Mouse (Mus musculus): ENCODE results near the gene Tnni3k. TPM values are rescaled to one million over a fixed set of nuclear protein-coding genes. Genes with fewer than 3 reads are reported as not detected.

Gene Tnni3k
- polyA plus RNA-seq, 1 experiment from 2014 or later = 0.09 TPM

GRCm38 (mm10) chr3:155039012-155039836, 16.0 kb downstream of the Tnni3k start:
- no peak for ATAC-seq (ENCODE audit: low FRiP score, low read depth)

DNA sequence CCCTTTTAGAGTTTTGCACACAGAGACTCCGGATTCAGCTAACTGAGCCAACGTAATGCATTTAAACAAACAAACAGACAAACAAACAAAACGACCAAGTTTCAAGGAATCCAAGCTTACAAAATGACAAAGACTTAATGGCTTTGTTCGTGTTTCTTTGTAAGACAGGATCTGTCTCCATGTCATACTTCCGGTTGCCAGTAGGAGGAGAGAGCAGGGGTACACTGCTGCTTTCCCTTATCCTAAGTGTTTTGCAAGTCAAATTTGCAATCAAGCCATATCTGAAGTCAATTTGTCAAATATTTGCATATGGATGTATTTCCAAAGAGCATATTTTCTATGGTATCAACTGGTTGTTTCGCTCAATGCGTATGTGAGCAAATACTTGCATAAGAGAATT, 20.9 kb downstream of the Tnni3k start:
- ATAC-seq (ENCODE audit: low FRiP score, low read depth) = no peak
- Histone ChIP-seq H3K4me3 (no peak overlapping the region), H3K9ac (no peak overlapping the region), H3K36me3 (no peaks in the 10 kb centered on the region), H3K27me3 (no peaks in the 10 kb centered on the region), H3K4me2 (replicated peaks) (no peak overlapping the region), H3K27ac (no peak overlapping the region), H3K4me1 (no peaks in the 10 kb centered on the region), H3K9me3 (no peaks in the 10 kb centered on the region)
- WGBS = 78% methylated on average over 7 of the region's 7 CpGs

More at GRCm38 (mm10) chr3:155039012-155039836, 16.0 kb downstream of the Tnni3k start:
- no peaks in the 10 kb centered on the region for H3K9me3 ChIP-seq
- no peaks in the 10 kb centered on the region for H3K36me3 ChIP-seq
- no peak overlapping the region for H3K4me3 ChIP-seq
- no peaks in the 10 kb centered on the region for H3K4me1 ChIP-seq
- H3K27me3 ChIP-seq = no peaks in the 10 kb centered on the region
- H3K4me2 ChIP-seq (replicated peaks) = no peak overlapping the region
- H3K27ac ChIP-seq = no peak overlapping the region
- WGBS = 13% methylated on average over 1 of the region's 1 CpGs
- no peak overlapping the region for H3K9ac ChIP-seq

DNA sequence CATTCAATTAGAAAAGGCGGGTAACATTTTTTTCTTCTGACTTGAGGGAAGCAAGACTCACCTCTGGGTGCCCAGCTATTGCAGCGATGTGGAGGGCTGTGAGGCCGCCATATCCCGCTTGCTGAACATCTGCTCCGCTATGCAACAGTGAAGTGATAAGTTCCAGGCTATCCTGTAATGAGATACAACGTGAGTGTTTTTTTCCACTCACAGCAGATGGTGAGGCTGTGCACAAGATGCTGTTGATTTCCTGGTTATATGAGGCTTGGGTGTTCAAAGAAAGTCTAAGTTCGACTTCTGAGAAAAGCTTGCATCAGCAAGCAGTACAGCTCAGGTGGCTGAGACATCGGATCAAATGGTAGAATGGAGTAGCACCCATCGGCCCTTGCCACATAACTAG, 25.0 kb downstream of the Tnni3k start:
- H3K4me1 ChIP-seq = no peaks in the 10 kb centered on the region
- H3K9ac ChIP-seq = no peak overlapping the region
- no peak overlapping the region for H3K4me2 ChIP-seq (replicated peaks)
- H3K4me3 ChIP-seq = no peak overlapping the region
- no peaks in the 10 kb centered on the region for H3K9me3 ChIP-seq
- no peak for ATAC-seq (ENCODE audit: low FRiP score, low read depth)
- H3K27ac ChIP-seq = no peak overlapping the region
- WGBS = 80% methylated on average over 9 of the region's 9 CpGs
- H3K27me3 ChIP-seq = no peaks in the 10 kb centered on the region
- H3K36me3 ChIP-seq = no peaks in the 10 kb centered on the region

DNA sequence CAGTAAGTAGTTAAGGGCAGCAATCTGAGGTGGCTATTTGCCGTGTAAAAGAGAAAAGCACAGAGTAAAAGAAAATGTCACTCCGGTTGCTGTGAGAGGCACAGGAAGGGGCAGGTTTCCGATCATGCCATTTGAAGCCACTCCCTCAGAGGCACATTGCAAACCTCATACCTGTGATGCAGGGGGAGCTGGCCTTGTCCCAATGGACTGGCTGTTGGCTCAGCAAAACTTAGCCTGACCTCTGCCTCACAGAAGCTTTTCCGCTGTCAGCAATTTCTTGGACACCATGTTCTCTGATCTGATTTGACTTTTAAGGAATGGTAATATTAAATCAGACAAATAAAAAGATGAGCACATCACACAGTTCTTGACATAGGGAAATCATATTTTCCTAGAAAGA, 52.4 kb downstream of the Tnni3k start:
- WGBS = 62% methylated on average over 4 of the region's 4 CpGs
- H3K9me3 ChIP-seq = no peaks in the 10 kb centered on the region
- H3K4me3 ChIP-seq = no peak overlapping the region
- H3K36me3 ChIP-seq = no peaks in the 10 kb centered on the region
- no peaks in the 10 kb centered on the region for H3K4me1 ChIP-seq
- H3K4me2 ChIP-seq (replicated peaks) = no peak overlapping the region
- no peak for ATAC-seq (ENCODE audit: low FRiP score, low read depth)
- no peaks in the 10 kb centered on the region for H3K27me3 ChIP-seq
- H3K27ac ChIP-seq = no peak overlapping the region
- H3K9ac ChIP-seq = no peak overlapping the region

DNA sequence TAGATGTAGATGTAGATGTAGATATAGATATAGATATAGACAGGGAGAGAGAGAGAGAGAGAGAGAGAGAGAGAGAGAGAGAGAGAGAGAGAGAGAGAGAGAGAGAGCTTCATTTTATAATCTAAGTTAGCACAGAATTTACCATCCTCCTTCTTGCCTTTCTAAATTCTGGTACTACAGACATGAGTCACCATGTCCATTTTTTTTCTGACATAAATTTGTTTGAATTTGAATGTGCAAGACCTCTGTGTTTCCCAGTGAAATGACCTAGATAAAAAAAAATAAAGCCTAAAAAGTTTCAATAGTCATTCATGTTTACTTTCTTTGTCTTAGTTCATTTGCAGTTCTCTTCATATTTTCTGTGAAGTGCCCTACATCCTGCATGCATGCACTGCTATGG, 54.2 kb downstream of the Tnni3k start:
- H3K9me3 ChIP-seq = no peaks in the 10 kb centered on the region
- H3K27ac ChIP-seq = no peak overlapping the region
- no peak for ATAC-seq (ENCODE audit: low FRiP score, low read depth)
- no peak overlapping the region for H3K4me3 ChIP-seq
- no peaks in the 10 kb centered on the region for H3K4me1 ChIP-seq
- H3K36me3 ChIP-seq = no peaks in the 10 kb centered on the region
- no peak overlapping the region for H3K9ac ChIP-seq
- no peaks in the 10 kb centered on the region for H3K27me3 ChIP-seq
- no peak overlapping the region for H3K4me2 ChIP-seq (replicated peaks)

GRCm38 (mm10) chr3:154992678-154993077, 62.5 kb downstream of the Tnni3k start:
- Histone ChIP-seq H3K4me2 (replicated peaks) (no peak overlapping the region), H3K4me1 (no peaks in the 10 kb centered on the region), H3K9me3 (no peaks in the 10 kb centered on the region), H3K27ac (no peak overlapping the region), H3K27me3 (no peaks in the 10 kb centered on the region), H3K36me3 (no peaks in the 10 kb centered on the region), H3K4me3 (no peak overlapping the region), H3K9ac (no peak overlapping the region)
- ATAC-seq (ENCODE audit: low FRiP score, low read depth) = no peak

- ATAC-seq (ENCODE audit: low FRiP score, low read depth) = no peak
- Histone ChIP-seq H3K9me3 (no peaks in the 10 kb centered on the region), H3K9ac (no peak overlapping the region), H3K27me3 (no peaks in the 10 kb centered on the region), H3K36me3 (no peaks in the 10 kb centered on the region), H3K4me1 (no peaks in the 10 kb centered on the region), H3K27ac (no peak overlapping the region), H3K4me2 (replicated peaks) (no peak overlapping the region), H3K4me3 (no peak overlapping the region)
- WGBS = 80% methylated on average over 7 of the region's 7 CpGs
These were observed 76.1 kb downstream of the Tnni3k start for GRCm38 (mm10) chr3:154979101-154979500.

DNA sequence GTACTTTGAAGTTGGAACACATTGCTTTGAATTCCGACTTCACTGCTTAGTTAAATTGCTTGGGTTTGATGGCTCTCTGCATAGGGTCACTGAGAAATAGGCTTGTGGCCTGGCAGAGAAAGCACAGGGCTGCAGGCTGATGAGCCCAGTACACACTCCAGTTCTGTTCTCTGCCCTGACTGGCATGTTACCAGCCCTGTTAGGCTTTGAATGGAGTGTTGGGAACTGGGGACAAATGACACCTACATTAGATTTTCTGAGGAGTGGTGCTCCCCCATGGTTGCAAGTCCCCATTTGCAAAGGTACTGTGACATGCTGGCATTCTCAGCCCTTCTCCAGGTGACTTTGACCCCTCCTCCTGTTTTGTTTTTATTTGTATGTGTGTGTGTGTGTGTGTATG, 83.6 kb downstream of the Tnni3k start:
- no peak overlapping the region for H3K4me2 ChIP-seq (replicated peaks)
- no peaks in the 10 kb centered on the region for H3K4me1 ChIP-seq
- 67% methylated on average over 1 of the region's 1 CpGs for WGBS
- no peak for ATAC-seq (ENCODE audit: low FRiP score, low read depth)
- H3K27me3 ChIP-seq = no peaks in the 10 kb centered on the region
- no peaks in the 10 kb centered on the region for H3K36me3 ChIP-seq
- no peak overlapping the region for H3K9ac ChIP-seq
- no peaks in the 10 kb centered on the region for H3K9me3 ChIP-seq
- H3K4me3 ChIP-seq = no peak overlapping the region
- no peak overlapping the region for H3K27ac ChIP-seq

GRCm38 (mm10) chr3:154970981-154971380, 84.2 kb downstream of the Tnni3k start:
- H3K9me3 ChIP-seq = no peaks in the 10 kb centered on the region
- H3K27ac ChIP-seq = no peak overlapping the region
- WGBS = 77% methylated on average over 2 of the region's 2 CpGs
- H3K36me3 ChIP-seq = no peaks in the 10 kb centered on the region
- no peaks in the 10 kb centered on the region for H3K4me1 ChIP-seq
- ATAC-seq (ENCODE audit: low FRiP score, low read depth) = no peak
- H3K27me3 ChIP-seq = no peaks in the 10 kb centered on the region
- no peak overlapping the region for H3K4me2 ChIP-seq (replicated peaks)
- H3K4me3 ChIP-seq = no peak overlapping the region
- no peak overlapping the region for H3K9ac ChIP-seq

GRCm38 (mm10) chr3:154961284-154961683, 93.9 kb downstream of the Tnni3k start:
- Histone ChIP-seq H3K9ac (no peak overlapping the region), H3K4me1 (no peaks in the 10 kb centered on the region), H3K27me3 (no peaks in the 10 kb centered on the region), H3K27ac (no peak overlapping the region), H3K36me3 (no peaks in the 10 kb centered on the region), H3K4me2 (replicated peaks) (no peak overlapping the region), H3K4me3 (no peak overlapping the region), H3K9me3 (no peaks in the 10 kb centered on the region)
- 69% methylated on average over 3 of the region's 3 CpGs for WGBS
- no peak for ATAC-seq (ENCODE audit: low FRiP score, low read depth)

- ATAC-seq (ENCODE audit: low FRiP score, low read depth) = no peak
- Histone ChIP-seq H3K36me3 (no peaks in the 10 kb centered on the region), H3K27me3 (no peaks in the 10 kb centered on the region), H3K27ac (no peak overlapping the region), H3K9ac (no peak overlapping the region), H3K4me2 (replicated peaks) (no peak overlapping the region), H3K9me3 (no peaks in the 10 kb centered on the region), H3K4me1 (no peaks in the 10 kb centered on the region), H3K4me3 (no peak overlapping the region)
- WGBS = 74% methylated on average over 2 of the region's 2 CpGs
These were observed 102.1 kb downstream of the Tnni3k start for GRCm38 (mm10) chr3:154953088-154953487.

DNA sequence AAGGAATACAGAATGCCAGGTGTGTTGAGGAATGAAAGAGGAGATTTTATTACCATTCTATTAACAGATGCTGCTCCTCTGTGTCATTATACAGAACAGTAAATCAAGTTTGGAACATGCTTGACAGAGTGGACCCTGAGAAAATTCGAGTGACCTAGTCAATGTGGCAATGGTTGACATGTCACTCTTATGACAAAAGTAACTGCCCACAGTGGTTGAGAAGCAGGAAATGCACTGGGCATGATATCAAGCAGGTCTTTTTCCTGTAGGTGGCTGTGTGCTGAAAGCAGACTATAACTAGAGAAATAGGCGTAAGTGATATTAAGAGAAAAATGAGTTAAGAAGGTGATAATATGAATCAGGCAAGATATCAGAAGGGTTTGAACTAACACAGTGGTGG, 105.7 kb downstream of the Tnni3k start:
- WGBS = 63% methylated on average over 2 of the region's 2 CpGs
- no peaks in the 10 kb centered on the region for H3K36me3 ChIP-seq
- H3K4me1 ChIP-seq = no peaks in the 10 kb centered on the region
- no peak for ATAC-seq (ENCODE audit: low FRiP score, low read depth)
- H3K9me3 ChIP-seq = no peaks in the 10 kb centered on the region
- no peak overlapping the region for H3K9ac ChIP-seq
- H3K4me3 ChIP-seq = no peak overlapping the region
- H3K27ac ChIP-seq = no peak overlapping the region
- H3K4me2 ChIP-seq (replicated peaks) = no peak overlapping the region
- H3K27me3 ChIP-seq = no peaks in the 10 kb centered on the region

DNA sequence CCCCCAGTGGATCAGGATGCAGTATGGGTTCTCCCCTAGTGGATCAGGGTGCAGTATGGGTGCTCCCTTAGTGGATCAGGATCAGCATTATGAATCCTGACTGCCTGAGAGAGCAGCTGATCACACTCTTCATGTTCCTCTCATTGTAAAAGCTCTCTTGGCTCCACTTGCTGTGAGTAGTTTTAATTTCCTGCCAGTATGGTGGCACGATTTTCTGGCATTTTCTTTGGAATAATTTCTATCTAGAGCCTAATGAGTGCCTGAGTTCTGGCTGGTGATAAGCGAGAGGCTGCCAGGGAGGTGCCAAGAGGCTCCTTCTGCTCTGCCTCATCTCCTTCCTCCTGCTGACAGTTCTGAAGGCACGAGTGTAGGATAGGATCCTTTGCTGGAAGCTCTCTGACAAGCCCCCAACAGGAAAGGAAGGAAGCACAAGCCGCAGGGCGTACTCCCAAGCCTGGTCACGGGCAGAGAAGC, 109.5 kb downstream of the Tnni3k start:
- H3K4me2 ChIP-seq (replicated peaks) = no peak overlapping the region
- no peaks in the 10 kb centered on the region for H3K4me1 ChIP-seq
- no peaks in the 10 kb centered on the region for H3K9me3 ChIP-seq
- H3K27ac ChIP-seq = no peak overlapping the region
- H3K9ac ChIP-seq = no peak overlapping the region
- 70% methylated on average over 6 of the region's 6 CpGs for WGBS
- no peak overlapping the region for H3K4me3 ChIP-seq
- H3K36me3 ChIP-seq = no peaks in the 10 kb centered on the region
- no peak for ATAC-seq (ENCODE audit: low FRiP score, low read depth)
- no peaks in the 10 kb centered on the region for H3K27me3 ChIP-seq

Data from limb, embryonic 13.5 days (tissue).